Mouse (Mus musculus) cerebellum, adult 18-20 months (tissue): ENCODE data around the gene Fgf11.
A peak's percentile ranks its signal among the peaks of the same experiment; 100 is the strongest.

ENCODE experiments used
- DNase-seq, 2 experiments: peaks; one replicate each; pipeline ENCODE4 v3.0.0; 2021

Fgf11 gene

DNA sequence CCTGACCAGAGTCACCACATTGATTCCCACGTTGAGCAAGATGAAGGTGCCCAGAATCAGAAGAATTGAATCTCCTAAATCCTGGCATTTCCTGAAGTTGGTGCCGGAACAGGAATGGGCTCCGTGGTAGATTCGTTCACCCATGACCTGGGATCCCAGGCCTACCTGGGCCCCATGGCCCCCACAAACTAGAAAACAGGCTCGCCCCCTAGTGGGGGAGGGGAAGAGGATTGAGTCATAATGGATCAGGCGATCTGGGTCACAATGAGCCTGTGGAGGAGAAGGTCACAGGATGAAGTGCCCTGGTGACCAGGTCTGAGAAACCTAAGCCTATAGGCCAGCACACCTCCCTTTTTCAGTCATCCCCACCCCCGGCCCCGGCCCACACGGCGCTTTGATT, 13.5 kb upstream of the Fgf11 start, which contains the start of gene Gm39566:
Gene Gm39566 (minus strand): TSS at position 144 of the 400 bp plus-strand sequence.
- no peak for DNase-seq

DNA sequence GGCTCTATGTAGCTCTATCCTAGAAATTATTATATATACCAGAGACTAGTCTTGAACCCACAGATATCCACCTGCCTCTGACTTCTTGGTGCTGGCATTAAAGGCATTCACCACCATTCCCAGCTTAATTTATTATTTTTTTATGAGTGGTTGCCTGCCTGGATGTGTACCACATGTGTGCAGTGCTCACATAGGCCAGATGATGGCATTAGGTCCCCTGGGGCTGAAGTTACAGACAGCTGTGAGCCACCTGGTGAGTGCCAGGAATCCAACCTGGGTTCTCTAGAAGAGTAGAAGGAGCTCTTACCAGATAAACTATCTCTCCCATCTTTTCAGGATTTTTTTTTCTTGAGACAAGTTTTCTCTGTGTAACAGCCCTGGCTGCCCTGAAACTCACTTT, 8.6 kb upstream of the Fgf11 start:
- no peak for DNase-seq

DNA sequence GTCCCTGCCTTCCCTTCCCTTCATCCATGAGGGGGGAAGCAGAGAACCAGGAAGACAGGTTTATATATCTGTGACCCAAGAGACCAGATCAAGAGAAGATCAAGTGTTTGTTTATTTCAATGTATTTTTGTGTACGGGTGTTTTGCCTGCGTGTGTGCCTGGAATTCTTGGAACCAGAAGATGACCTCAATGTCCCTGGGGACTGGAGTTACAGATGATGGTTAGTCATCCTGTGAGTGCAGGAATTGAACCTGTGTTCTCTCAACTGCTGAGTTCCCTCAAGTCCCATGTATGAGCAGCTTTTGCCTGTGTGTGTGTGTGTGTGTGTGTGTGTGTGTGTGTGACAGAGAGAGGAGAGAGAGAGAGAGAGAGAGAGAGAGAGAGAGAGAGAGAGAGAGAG, 6.0 kb upstream of the Fgf11 start:
- DNase-seq = no peak

DNA sequence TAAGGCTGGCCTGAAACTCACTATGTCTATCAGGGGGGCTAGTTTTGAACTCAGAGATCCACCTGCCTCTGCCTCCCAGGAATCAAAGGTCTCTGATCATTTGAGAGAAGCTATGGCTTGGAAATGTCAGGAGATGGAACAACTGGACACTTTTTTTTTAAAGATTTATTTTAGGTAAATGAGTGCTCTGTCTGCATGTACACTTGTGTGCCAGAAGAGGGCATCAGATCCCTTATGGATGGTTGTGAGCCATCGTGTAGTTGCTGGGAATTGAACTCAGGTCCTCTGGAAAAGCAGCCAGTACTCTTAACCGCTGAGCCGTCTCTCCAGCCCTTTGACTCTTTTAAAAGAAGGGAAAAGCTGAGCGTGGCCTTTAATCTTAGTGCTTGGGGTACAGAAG, 4.7 kb upstream of the Fgf11 start:
- DNase-seq = no peak

DNA sequence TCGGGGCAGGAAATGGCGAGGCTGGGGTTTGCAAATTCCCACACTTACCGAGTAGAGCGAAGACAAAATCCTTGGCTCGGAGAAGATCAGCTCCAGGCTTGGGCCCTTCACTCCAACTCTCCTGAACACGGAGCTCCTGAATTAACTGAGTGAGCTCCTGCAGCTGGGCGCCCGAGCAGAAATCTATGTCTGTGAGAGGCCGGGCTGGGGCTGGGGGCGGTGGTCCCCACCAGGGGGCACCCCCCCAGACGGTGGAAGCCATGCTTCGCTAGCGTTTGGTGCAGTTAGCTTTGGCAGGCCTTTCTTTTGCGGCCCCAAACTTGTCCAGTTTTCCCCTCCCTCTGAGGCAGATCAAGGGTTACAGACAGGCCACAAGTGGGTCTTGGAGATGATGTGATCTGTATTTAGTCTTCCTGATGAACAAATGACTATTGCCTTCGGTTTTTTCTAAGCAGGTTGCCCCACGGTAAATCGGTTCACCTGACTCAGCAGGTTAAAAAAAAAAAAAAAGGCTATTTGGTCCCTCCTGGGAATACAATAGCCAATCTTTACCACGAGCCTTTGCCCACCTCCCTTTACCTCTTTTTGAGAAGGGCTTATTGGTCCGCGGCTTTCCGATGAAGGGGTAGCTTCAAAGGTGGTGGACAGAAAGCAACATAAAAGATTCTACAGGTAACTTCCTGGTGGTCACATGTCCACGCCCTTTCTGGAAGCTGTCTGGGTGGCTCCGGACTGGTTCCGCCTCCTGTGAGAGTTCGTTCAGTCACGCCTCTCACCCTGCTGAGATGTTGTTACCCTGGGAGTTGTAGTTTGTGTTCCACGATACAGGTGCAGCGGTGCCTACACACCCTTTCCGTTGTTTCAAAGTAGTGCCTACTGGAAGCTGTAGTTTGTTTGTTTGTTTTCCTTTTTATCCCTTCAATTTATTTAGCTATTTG, 3.6 kb upstream of the Fgf11 start, which contains the start of gene Tmem102:
Gene Tmem102 (minus strand): TSS at position 653 of the 938 bp plus-strand sequence.
- no peak for DNase-seq

DNA sequence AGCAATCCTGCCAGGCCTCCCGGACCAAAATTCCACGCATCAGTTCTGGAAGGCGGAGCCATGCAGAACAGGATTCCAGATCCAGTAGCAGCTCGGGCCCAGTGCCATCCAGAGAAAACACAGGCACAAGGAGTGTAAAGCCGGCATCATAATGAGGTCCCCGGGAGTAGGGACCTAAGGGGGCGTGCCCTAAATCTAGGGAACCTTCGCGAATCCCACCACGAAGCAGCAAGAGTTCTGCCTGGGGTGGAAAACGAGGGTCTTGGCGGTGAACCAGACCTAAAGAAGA, 2.9 kb upstream of the Fgf11 start:
- DNase-seq = no peak

DNA sequence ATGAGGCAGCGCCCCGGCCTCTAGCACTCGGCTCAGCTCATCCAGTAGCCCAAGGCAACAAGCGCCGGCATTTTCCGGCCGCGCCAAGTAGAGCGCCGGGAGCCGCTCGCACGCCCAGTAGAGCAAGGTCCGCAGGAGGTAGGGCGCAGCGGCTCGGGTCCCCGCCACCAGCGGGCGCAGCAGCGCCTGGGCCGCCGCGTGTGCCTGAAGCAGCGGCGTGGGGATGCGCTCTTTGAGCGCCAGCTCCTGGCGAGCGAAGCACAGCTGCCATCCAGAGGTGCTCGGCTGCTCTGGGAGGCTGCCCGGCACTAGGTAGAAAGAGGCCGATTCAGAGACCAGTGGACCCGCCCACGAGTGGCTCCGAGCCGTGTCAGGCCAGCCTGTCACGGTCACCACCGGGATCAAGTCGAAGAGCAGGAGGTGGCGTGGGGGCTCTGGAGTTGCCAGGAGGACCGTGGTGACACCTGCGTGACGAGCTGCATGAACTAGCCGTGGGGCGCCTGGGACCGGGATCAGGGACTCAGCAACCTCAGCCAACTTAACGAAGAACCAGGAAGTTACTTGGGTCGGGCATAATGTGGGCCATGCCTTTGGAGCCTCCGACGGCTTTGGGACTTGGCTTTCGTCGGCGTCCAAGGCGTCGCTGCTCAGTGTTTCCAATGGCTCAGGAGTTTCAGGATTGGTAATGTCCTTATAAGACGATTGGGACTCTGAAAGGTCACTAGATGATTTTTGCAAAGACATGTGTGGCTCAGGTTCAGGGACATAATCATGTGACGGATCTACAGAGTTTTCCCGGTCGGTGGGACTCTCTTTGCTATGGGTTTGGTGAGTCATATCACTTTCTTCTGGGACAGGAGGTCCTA, 2.4 kb upstream of the Fgf11 start:
- DNase-seq = peak; percentile 50 to 65

DNA sequence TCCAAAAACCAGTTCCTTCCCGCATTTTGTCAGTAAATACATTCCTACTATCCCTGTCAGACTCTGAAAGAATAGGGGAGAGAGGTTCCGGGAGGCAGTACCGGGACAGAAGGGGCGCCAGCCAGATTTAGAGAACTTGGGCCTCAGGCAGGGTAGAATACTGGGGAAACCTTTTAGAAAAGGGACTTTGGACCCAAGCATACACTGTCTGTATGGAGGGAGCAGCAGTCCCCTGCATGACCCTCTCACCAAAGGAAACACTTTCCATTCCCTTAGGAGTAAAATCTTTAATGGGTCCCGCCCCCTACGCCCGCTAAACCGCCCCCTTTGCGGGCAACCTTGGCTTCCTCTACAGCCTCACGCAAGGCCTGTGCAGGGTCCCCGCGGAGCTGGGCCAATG, 1.7 kb upstream of the Fgf11 start:
- DNase-seq = peak in 1 of 2 experiments; percentile 31

DNA sequence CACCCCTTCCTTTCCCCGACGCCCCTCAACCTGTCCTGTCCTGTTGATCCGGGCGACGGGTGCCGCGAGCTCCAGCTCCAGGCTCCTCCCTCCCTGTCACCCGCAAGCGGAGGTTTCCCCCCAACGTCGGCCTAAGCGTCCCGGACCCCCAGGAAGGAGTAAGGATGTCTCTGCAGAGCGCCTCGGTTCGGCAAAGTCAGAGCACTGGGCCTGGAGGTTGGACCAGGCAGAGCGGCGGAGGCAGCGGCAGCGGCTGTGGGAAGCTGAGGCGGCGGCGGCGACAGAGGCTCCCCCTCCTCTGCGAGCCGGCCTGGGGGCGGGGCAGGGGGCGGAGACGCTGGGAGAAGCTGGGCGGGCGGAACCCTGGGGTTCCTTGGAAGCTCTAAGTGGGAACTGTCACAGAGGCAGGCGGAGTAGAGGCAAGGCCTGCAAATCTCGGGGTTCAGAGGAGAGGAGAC, 1.0 kb upstream of the Fgf11 start:
- peak; percentile 58 to 64 for DNase-seq

DNA sequence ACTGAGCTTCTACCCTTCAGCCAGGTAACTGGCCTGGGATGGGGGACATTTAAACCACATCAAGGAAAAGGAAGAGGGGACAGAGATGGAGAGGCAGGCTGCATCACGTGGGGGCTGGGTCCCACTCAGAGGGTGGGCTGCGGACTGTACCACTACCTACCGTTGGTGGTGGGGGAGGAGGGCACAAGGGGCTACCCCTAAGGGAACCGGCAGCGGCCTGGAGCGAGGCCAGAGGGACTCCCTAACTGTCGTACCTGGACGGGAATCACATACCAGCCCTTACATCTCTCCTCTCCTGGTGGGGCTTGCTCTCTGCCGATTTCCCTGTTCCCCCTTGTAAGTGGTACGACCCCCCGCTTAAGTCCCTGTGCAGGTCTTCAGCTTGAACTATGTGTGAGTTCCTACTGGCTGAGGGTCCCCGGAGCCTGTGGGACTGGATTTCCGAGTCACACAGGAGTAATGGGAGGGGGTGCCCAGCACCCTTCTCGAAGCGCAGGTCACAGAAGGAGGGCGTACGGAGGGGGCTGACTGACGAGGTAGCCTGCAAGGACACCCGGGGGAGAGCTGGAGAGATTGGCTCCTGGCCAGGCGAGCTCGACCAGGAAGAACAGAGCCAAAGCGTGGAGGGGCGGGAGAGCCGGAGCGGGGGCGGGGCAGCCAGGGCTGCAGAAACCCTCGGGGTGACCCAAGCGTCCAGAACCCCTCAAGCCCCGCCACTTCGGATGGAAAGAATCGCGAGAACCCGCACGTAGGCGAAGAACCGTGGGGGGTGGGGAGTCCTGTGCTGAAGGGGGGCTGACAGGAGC, 1.1 kb downstream of the Fgf11 start:
- peak in 1 of 2 experiments; percentile 35 for DNase-seq

DNA sequence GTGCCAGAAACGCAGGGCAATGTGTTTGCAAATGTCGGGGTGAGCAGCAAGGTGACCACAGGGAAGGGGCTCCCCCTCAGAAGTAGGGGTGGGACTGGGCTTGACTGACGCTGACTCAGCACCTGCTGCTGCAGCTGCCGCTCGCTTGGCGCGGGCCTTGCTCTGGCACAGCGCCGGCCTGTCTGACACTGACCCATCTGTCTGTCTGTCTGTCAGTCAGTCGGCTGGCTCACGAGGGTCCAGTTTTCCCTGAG, 1.6 kb downstream of the Fgf11 start:
- DNase-seq = peak in 1 of 2 experiments; percentile 30

DNA sequence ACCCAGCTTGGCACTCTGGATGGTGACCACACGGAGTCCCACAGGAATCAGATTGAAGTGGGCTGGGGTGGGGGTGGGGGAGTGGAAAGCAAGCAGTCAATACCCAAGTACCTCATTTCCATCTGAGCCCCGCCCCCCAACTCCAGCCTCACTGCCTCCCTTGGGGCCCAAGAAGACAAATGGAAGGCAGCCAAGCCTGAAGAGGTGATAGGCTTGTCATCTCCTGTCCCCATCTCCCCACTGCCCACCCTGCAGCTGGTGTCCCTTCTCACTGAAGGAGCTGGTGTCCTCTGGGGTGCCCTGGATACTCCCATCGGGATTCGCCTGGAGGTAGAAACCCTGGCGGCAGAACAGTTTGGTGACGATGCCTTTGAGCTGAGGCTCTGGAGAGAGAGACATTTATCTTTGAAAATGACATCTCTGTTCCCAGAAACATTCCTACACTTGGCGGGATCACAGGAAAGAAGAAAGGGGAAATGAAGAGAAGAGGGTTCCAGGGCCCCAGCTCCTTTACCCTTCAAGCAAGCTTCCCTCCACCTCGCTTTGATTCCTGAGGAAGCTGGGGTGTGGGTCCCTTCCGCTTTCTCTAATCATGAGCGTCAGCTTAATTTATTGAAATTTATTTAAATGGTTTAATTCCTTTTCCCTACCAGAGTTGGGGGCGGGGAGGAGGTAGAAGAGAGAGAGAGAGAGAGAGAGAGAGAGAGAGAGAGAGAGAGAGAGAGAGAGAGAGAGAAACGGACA, 2.1 kb downstream of the Fgf11 start:
- no peak for DNase-seq

DNA sequence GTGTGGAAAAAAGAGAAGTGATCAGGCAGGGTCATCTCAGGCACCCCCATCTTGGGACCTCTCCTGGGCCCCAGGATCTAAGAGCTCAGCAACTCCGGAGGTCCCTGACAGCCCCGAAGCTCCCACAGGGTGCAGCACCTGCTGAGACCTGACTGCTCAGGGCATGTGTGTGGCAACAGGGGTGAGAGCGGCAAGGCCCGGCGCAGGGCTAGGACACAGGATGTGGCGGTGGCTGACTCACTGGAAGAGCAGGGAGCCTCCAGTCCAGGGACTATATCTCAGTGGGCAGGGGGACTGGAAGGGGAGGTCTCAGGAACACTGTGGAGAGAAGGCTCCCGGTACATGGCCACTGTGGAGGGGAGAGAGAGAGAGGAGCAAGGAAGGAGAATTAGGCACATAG, 3.7 kb downstream of the Fgf11 start:
- no peak for DNase-seq

DNA sequence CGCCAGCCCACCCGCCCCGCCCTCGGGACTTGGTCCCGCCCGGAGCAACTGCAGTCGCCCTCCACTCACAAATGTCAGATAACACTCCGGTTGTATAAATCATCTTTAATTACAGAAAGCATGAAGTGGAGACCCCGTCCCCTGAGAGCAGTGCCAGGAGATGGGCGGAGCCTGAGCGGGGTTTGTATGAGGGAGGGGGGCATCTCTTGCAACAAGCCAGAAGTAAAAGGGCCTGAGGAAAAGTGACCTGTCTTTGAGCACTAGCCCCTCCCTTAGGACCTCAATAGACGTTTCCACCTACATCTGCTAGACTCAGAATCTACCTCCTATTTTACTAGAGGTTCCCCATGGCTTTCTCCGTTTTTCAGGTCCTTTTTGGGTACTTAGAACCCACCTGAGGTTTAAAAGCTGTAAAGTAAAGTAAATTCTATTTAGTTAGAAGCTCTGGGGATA, 5.6 kb downstream of the Fgf11 start:
- DNase-seq = no peak

DNA sequence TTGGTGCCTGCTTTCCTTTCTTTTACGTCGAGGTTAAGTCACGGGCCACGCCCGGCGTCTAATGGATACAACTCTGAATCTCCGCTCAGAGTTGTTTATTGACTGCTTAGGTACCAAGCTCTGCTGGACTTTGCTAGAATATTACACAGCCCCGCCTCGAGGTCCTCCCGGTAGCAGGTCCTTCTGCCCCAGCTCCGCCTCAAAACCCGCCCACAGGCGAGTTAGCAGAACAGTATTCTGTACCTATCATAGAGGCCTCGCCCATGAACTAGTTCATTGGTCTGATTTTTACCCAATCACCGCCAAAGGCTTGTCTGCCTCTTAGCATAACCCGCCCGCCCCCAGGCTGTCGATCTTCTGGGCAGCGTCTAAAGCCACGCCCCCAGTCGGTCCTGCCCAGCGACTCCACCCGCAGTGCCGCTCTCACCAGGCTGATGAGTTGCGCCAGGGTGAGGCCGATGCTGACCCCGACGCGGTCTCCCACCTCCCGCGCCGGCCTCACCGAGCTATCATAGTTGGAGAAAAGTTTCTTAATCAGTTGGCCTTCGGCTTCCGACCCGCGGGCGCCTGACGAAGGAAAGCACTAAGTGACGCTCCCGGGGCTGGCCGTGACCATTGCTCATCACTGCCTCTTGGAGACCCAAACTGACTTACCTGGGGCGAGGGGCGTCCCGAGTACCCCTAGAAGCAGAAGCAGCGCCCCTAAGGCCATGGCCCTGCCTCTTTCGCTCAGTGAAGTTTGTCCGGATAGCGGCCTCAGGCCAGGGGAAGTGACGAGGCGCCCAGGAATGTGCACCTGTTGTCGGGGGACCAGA, 6.3 kb downstream of the Fgf11 start, which contains the start of gene Chrnb1:
Gene Chrnb1 (minus strand): TSS at position 776 of the 815 bp plus-strand sequence.
- DNase-seq = peak; percentile 87 to 94

DNA sequence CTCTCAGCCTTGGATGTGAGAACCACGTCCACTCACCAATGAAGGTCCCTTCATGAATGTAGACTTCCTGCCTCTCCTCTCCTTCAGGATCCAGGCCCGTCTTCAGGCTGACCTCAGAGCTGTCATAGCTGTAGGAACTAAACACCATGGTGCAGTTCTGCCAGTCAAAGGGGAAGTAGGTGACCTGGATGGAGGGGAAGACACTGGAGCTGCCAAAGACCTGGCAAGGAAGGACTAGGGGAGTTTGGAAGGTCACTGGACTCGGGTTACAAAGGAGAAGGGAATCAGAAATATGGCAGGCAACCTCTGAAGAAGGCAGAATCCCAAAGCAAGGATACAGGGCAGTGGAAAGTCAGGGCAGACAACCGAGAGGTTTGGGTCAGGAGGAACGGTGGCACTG, 8.2 kb downstream of the Fgf11 start:
- DNase-seq = no peak

DNA sequence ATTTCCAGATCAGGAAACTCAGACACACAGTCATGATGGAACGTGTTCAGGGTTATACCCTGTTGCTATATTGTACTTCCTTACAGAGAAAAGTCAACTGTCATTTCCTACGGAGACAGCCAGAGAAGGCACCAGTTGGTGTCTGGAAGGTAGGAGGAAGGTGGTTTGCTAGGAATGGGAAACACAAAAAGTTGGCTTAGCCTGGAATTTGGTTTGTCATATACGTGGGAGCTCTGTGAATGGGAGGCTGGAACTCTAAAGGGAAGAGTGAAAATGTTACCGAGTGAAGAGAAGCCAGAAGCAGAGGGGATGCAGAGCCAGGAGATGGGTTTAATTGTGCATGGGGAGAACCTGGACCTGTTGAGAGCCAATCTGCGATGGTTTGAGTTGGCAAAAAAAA, 10.2 kb downstream of the Fgf11 start:
- DNase-seq = no peak

DNA sequence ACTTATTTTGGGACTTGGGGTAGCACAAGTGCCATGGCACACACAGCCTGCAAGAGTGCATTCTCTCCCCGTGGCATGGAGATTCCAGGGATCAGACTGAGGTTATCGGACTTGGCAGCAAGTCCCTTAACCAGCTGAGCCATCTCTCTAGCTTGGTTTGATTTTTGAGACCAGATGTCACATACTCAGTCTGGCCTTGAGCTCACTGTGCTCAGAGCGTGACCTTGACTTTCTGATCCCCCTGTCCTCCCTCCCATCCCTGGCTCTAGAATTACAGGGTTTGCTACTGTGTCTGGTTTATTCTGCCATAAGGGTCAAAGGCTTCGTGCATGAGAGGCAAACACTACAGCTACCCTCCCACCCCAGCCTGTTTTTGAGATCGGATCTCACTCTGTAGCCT, 12.2 kb downstream of the Fgf11 start:
- no peak for DNase-seq

DNA sequence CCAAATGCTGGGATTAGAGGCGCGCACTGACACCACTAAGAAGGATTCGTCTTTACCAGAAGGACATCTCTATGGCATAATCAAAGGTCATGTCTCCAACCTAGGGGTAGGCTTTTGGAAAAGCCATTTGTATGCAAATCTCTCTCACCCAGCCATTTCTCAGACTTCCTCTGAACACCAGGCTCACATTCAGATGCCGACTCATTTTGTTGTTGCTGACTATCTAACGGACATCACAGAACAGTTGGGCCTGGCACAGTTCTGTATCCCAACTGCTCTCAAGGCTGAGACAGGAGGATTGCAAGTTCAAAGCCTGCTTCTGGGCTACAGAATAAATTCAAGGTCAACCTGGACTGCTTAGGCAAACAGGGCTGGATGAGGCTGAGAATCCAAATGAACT, 14.4 kb downstream of the Fgf11 start:
- DNase-seq = no peak

DNA sequence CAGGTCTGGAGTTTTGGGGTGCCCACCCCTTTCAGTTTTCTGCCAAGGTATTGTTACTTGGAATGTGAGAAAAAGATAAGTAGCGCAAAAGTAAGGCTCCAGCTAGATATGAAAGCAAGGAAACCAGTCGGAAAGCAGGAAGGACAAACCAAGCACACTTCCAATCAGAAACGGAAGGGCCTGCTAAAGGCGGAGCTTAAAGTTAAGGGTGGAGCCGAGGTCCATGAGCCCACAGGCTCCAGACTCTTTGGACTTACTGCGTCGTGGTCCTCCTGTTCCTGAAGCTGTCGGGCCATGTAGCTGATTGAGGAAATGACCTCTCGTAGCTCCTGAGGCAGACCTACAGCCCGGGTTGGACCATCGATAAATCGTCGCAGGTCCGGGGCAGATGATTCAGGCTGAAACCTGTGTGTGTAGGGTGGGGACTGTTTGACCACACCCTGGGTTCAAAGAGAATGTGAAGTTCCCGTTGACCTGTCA, 16.8 kb downstream of the Fgf11 start:
- DNase-seq = no peak

DNA sequence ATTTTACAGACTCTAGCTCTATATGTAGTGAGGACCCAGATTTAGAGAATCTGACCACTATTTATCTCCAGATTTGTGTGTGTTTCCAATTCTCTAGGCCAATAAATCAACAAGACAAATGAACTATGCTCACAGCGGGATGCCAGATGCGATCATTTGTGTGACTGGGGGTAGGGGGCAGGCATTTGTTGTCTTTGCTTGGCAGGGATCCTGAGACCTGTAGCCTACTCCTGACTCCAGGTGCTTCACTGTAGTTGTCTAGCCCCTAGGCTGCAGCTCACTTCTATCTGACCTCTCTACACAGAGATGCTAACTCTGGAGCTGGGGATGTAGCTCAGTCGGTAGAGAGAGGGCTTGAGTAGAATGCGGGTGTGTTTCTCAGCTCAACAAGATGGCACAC, 19.8 kb downstream of the Fgf11 start:
- no peak for DNase-seq
